Mouse (Mus musculus): ENCODE data around the gene Fstl4.

GRCm38 (mm10) chr11:53013906-53014305 lies 249.5 kb downstream of the Fstl4 start:
- TF ChIP-seq GATA1 (IDR thresholded peaks at IDR 0.05; ENCODE audit: borderline replicate concordance, low read length), result no peak
- no peak for TF ChIP-seq FLI1 (IDR thresholded peaks at IDR 0.05; ENCODE audit: low read length)

Measured in megakaryocyte, embryonic 14.5 days (primary cell).